Mouse (Mus musculus) G1E (cell line): Measurements from ENCODE around the gene Rnf6.

ENCODE experiments used
- CTCF ChIP-seq: IDR thresholded peaks from 2 replicates; pipeline ENCODE4 v1.5.1; 2012; ENCODE audit warnings: low read depth, low read length, inconsistent platforms, mixed read lengths
- GATA1 ChIP-seq: IDR thresholded peaks from 2 replicates; pipeline ENCODE4 v1.6.1; 2012; ENCODE audit warnings: borderline replicate concordance, low read length, inconsistent platforms, mixed read lengths
- GATA2 ChIP-seq: IDR thresholded peaks from 2 replicates; pipeline ENCODE4 v1.6.1; 2012; ENCODE audit warnings: low read depth, low read length, inconsistent platforms, borderline replicate concordance
- POLR2AphosphoS5 ChIP-seq: IDR thresholded peaks from 2 replicates; pipeline ENCODE4 v1.6.1; 2012; ENCODE audit warnings: low read depth, low read length, inconsistent platforms; ENCODE audit not compliant: insufficient replicate concordance
- TAL1 ChIP-seq: conservative IDR thresholded peaks from 2 replicates; pipeline ENCODE4 v1.6.1; 2012; ENCODE audit warnings: low read depth, low read length, inconsistent platforms, mixed read lengths

GRCm38 (mm10) chr5:146203921-146204320 lies 17.4 kb downstream of the Rnf6 start:
- TF ChIP-seq CTCF (no peak), TAL1 (no peak), POLR2AphosphoS5 (no peak), GATA1 (no peak), GATA2 (no peak)
